Mouse (Mus musculus) neural tube, embryonic 11.5 days (tissue): ENCODE data around the gene Cd72. TPM values are rescaled to one million over a fixed set of nuclear protein-coding genes. Genes with fewer than 3 reads are reported as not detected.

ENCODE experiments used
- ATAC-seq: fragments of 200-750 bp; cut with Nextera tagmentation; 2 replicates; pipeline ENCODE4 v1.8.0; 2017; ENCODE audit warnings: moderate number of reproducible peaks, mild to moderate bottlenecking, moderate TSS enrichment, moderate library complexity; ENCODE audit not compliant: insufficient read depth, low FRiP score, low TSS enrichment
- DNase-seq: peaks from one replicate; pipeline ENCODE4 v3.0.0-alpha.2; 2015; ENCODE audit warnings: low spot score
- H3K27ac ChIP-seq: fragments of 300-500 bp; sonication (generic); 2 replicates; pipeline ENCODE4 v1.5.1; 2014; ENCODE audit warnings: low read depth, mild to moderate bottlenecking, low read length
- H3K27me3 ChIP-seq: fragments of 300-500 bp; sonication (generic); 2 replicates; pipeline ENCODE4 v1.6.1; 2014; ENCODE audit warnings: mild to moderate bottlenecking, low read length, mixed read lengths; ENCODE audit not compliant: control insufficient read depth, insufficient read depth
- H3K36me3 ChIP-seq: fragments of 300-500 bp; sonication (generic); 2 replicates; pipeline ENCODE4 v1.6.1; 2014; ENCODE audit warnings: mild to moderate bottlenecking, low read length, moderate library complexity, mixed read lengths; ENCODE audit not compliant: control insufficient read depth, insufficient read depth
- H3K4me1 ChIP-seq: fragments of 300-500 bp; sonication (generic); 2 replicates; pipeline ENCODE4 v1.6.1; 2014; ENCODE audit warnings: low read length, mixed read lengths; ENCODE audit not compliant: control insufficient read depth, insufficient read depth
- H3K4me2 ChIP-seq: fragments of 300-500 bp; sonication (generic); 2 replicates; pipeline ENCODE4 v1.6.1; 2014; ENCODE audit warnings: low read depth, mild to moderate bottlenecking, moderate library complexity
- H3K4me3 ChIP-seq: fragments of 300-500 bp; sonication (generic); 2 replicates; pipeline ENCODE4 v1.5.1; 2014; ENCODE audit warnings: low read depth, low read length
- H3K9ac ChIP-seq: fragments of 300-500 bp; sonication (generic); 2 replicates; pipeline ENCODE4 v1.6.1; 2014; ENCODE audit warnings: mild to moderate bottlenecking, low read length
- H3K9me3 ChIP-seq: fragments of 300-500 bp; sonication (generic); 2 replicates; pipeline ENCODE4 v1.6.1; 2016; ENCODE audit warnings: low read length; ENCODE audit not compliant: control insufficient read depth
- WGBS: fragments of 180-500 bp; shearing (Covaris S2); extraction: QIAGEN DNeasy Blood & Tissue Kit; methylation state at CpG from one replicate; pipeline ENCODE4 v1.1.7; 2014; 5-methylcytosine and 5-hydroxymethylcytosine counted together
- polyA plus RNA-seq: library from polyadenylated mRNA; unstranded; fragments of >200 nt; fragmentation: Nextera tagmentation; extraction: Ambion mirVana; gene quantifications from 2 replicates; pipeline ENCODE4 v1.2.1, GENCODE M21; 2014

Gene Cd72
- polyA plus RNA-seq, 1 experiment from 2014 or later = 2.8 TPM

DNA sequence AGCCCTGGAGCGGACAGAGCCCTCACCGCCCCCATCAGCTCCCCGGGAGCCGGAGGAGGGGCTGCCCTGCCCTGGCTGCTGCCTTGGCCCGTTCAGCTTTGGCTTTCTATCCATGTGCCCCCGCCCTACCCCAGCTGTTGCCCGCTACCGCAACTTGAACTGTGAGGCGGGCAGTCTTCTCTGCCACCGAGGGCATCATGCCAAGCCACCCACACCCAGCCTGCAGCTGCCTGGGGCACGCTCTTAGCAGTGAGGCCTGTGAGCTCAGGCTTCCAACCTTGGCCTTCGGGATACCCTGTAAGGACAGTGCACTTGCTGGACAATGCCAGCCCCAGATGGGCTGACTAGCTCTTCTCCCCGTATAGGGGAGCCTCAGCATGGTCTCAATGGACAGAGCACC, 7.2 kb downstream of the Cd72 start:
- ATAC-seq (no peak), DNase-seq (no peak)
- no peaks in the 10 kb centered on the region for H3K9me3 ChIP-seq
- H3K4me1 ChIP-seq = peaks cover 8% of the 10 kb centered on the region
- no peak overlapping the region for H3K4me3 ChIP-seq
- H3K9ac ChIP-seq = no peak overlapping the region
- peaks cover 12% of the 10 kb centered on the region for H3K36me3 ChIP-seq
- H3K27ac ChIP-seq = no peak overlapping the region
- 92% methylated on average over 13 of the region's 13 CpGs for WGBS
- H3K4me2 ChIP-seq = no peak overlapping the region
- no peaks in the 10 kb centered on the region for H3K27me3 ChIP-seq

DNA sequence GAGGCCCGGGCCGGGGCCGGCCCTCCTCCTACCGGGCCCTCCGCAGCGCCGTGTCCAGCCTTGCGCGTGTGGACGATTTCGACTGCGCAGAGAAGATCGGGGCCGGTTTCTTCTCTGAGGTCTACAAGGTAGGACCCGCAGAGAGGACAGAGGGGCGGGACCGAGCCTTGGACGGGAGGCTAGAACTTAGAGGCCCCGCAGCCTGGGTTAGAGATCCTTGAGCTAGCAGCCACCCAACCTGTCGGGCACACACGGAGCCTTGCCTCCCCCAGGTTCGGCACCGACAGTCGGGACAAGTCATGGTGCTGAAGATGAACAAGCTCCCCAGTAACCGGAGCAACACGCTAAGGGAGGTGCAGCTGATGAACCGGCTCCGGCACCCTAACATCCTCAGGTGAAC, 10.9 kb downstream of the Cd72 start:
- Histone ChIP-seq H3K27me3 (no peaks in the 10 kb centered on the region), H3K4me2 (peak overlapping the region; percentile 95), H3K9ac (peak overlapping the region; percentile 78), H3K4me3 (peak overlapping the region; percentile 78), H3K9me3 (no peaks in the 10 kb centered on the region), H3K4me1 (peaks cover 8% of the 10 kb centered on the region), H3K36me3 (peaks cover 12% of the 10 kb centered on the region), H3K27ac (peak overlapping the region; percentile 79)
- peak; percentile 45 for DNase-seq
- ATAC-seq = no peak
- WGBS = under 1% methylated on average over 28 of the region's 28 CpGs

DNA sequence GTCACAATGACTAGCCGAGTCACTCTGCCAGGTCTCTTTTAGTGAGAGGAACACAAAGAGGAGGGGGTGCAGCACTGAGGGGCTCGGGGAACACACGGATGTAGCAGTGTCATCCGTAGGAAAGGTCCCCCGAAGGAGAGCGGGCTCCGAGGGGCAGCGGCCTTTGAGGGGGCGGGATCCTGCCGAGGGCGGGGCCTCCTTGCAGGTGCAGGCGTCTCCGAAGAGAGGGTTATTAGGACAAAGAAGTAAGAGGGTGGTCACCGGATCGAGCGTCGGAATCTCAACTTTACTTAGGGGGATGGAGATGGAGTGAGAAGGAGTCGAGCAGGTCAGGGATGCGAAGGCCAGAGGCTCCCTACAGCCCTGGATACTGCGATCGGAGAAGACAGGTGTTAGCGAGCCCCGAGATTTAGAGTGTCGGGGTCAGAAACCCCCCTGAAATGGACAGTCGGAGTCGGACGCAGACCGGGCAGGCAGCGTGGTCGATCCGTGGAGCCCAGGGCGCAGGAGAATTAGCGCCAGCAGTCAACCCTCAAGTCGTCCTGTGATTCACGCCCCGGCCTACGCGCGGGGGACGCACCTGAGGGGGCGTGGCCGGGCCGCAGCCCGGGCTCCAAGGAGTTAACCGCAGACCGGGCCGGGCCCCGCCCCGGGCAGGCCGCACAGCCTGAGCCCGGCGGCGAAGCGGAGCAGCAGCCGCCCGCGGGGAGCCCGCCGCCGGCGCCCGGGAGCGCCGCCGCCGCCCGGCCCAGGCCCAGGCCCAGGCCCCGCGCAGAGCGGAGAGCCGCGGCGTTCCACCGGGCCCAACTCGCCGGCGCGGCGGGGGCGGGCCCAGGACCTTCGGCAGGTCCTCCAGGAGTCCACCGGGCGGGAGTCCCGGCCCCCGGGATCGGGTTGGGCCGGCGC, 11.7 kb downstream of the Cd72 start:
- Histone ChIP-seq H3K36me3 (peaks cover 10% of the 10 kb centered on the region), H3K27ac (peak overlapping the region; percentile 79), H3K9me3 (no peaks in the 10 kb centered on the region), H3K4me3 (peak overlapping the region; percentile 78), H3K4me1 (peaks cover 8% of the 10 kb centered on the region), H3K4me2 (peak overlapping the region; percentile 95), H3K9ac (peak overlapping the region; percentile 78), H3K27me3 (no peaks in the 10 kb centered on the region)
- WGBS = under 1% methylated on average over 49 of the region's 88 CpGs
- ATAC-seq = peak; percentile 64
- DNase-seq = peak; percentile 83

DNA sequence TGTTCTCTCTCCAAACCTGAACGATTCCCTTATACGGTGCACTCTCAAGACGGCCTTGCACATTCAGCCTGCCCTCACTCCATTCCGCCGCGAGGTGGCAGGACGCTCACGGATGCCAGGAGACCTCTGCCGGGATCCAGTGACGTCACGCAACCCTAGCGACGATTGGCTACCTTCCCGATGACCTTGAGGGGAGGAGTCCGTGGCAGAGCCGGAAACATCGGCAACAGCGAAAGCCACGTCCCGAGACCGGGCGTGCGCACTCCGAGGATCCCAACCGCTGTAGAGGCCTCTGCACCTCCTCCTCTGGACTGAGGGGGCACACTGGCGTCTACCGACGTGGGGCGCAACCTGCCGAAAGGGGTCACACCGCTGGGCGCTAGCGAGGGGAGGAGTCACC, 12.4 kb downstream of the Cd72 start:
- Histone ChIP-seq H3K27me3 (no peaks in the 10 kb centered on the region), H3K4me3 (peak overlapping the region; percentile 78), H3K9me3 (no peaks in the 10 kb centered on the region), H3K27ac (peak overlapping the region; percentile 79), H3K9ac (peak overlapping the region; percentile 78), H3K4me2 (peak overlapping the region; percentile 95), H3K36me3 (peaks cover 4% of the 10 kb centered on the region), H3K4me1 (peaks cover 8% of the 10 kb centered on the region)
- ATAC-seq (peak; percentile 91), DNase-seq (peak; percentile 99)
- under 1% methylated on average over 33 of the region's 33 CpGs for WGBS

DNA sequence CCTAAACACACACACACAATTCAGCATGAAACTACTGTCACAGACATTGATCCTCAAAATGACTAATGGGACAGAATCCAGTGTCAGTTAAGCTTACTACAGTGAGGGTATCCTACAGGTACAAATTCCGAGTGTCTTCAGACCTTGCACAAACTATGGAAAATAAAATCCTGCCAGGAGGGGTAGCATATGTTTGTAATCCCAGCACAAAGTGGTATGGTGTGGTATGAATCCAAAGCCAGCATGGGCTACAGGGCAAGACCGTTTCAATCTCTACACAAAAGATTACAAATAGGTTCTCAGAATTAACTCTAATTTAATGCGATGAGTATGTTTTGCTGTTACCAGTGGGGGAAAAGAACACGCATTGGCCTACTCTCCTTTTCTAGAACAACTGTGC, 12.8 kb downstream of the Cd72 start, which contains the start of gene Tesk1:
TSS of gene Tesk1 (plus strand) at position 301 of the 400 bp plus-strand sequence.
- WGBS = 25% methylated on average over 4 of the region's 4 CpGs
- ATAC-seq = peak; percentile 10

DNA sequence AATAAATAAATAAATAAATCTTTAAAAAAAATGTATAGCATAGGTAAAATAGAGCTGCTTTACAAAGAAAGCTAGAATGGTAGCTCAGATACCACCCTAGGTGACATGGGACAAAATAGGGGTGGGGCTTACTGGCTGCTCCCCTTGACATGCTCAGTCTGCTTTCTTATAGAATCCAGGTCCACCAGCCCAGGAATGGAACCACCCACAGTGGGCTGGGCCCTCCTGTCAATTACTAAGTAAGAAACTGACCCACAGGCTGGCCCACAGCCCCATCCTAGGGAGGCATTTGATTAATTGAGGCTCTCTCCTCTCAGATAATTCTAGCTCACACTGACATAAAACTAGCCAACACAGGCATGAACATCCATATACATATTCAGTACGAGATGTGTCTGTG, 21.6 kb downstream of the Cd72 start:
- Histone ChIP-seq H3K27me3 (peaks cover 10% of the 10 kb centered on the region), H3K4me1 (0 out of 2 replicates have a peak, but pooled peaks cover 6% of the 10 kb centered on the region), H3K4me3 (no peak overlapping the region), H3K9me3 (no peaks in the 10 kb centered on the region), H3K9ac (no peak overlapping the region), H3K4me2 (no peak overlapping the region), H3K36me3 (no peaks in the 10 kb centered on the region), H3K27ac (no peak overlapping the region)
- 86% methylated on average over 1 of the region's 1 CpGs for WGBS
- DNase-seq (no peak), ATAC-seq (no peak)

More for the DNA sequence above, 12.8 kb downstream of the Cd72 start, which contains the start of gene Tesk1:
- Histone ChIP-seq H3K27ac (peak within 1 kb of the TSS; percentile 79), H3K4me2 (peak within 1 kb of the TSS; percentile 95), H3K27me3 (no peaks in the 10 kb centered on the region), H3K9ac (peak within 1 kb of the TSS; percentile 78), H3K4me1 (peaks cover 8% of the 10 kb centered on the region), H3K4me3 (peak within 1 kb of the TSS; percentile 78), H3K9me3 (no peaks in the 10 kb centered on the region), H3K36me3 (peaks cover 2% of the 10 kb centered on the region)
- no peak for DNase-seq

DNA sequence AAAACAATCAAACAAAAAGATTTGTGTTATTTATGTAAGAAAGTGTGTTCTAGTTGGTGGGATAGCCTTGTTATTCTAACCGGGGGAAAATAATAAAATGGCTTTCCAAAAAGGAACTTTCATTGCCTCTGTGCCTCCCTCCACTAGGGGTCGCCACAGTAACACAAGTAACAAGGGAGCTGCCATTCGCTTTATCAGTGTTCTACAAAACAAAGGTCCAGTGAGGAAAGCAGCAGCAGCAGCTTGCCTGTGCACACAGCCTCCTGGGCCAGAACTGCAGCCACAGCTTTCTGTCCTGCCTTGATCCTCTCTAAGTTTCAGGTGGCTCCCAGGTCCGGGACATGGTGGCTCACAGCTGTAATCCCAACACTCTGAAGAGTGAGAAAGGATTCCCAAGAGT, 22.7 kb downstream of the Cd72 start:
- Histone ChIP-seq H3K27me3 (peaks cover 22% of the 10 kb centered on the region), H3K9ac (no peak overlapping the region), H3K4me2 (no peak overlapping the region), H3K36me3 (no peaks in the 10 kb centered on the region), H3K27ac (no peak overlapping the region), H3K4me1 (0 out of 2 replicates have a peak, but pooled peaks cover 8% of the 10 kb centered on the region), H3K9me3 (no peaks in the 10 kb centered on the region), H3K4me3 (no peak overlapping the region)
- DNase-seq = peak; percentile 83
- ATAC-seq = no peak; the same call in 1 of the 2 replicates
- 5% methylated on average over 4 of the region's 4 CpGs for WGBS

DNA sequence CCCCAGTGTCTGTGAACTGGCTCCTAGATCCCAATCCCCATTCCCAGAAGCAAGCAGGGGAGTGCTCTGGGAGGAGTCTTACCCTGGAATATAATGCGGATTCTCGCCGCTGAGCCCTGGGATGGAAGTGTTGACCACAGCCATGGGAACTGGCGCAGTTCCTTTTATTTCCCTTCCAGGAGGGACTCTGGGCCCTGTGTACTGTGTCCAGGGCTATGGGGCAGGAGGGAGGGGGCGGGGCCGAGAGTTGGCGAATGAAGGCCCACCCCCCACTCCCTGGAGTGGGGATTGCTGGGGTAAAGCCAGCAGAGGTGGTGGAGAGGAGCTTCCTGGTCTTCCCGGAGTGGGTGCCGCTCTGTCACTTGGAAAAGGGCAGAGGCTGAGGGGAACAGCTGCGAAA, 25.5 kb downstream of the Cd72 start, which contains the start of gene Fam166b:
TSS of gene Fam166b (minus strand) at position 189 of the 400 bp plus-strand sequence.
- Histone ChIP-seq H3K9ac (peak within 1 kb of the TSS; percentile 24), H3K4me2 (no peak within 1 kb of the TSS), H3K4me3 (no peak within 1 kb of the TSS), H3K36me3 (peaks cover 6% of the 10 kb centered on the region), H3K9me3 (no peaks in the 10 kb centered on the region), H3K4me1 (peaks cover 15% of the 10 kb centered on the region; the same call in 1 of the 2 replicates), H3K27ac (no peak within 1 kb of the TSS), H3K27me3 (peaks cover 41% of the 10 kb centered on the region)
- ATAC-seq (no peak), DNase-seq (no peak)
- 4% methylated on average over 10 of the region's 10 CpGs for WGBS
